Mouse (Mus musculus) thymus, adult 2 months (tissue): Measurements from ENCODE around the gene Tekt2.

ENCODE experiments used
- CTCF ChIP-seq: fragments of 200-500 bp; IDR thresholded peaks from 2 replicates; pipeline ENCODE4 v1.5.1; 2012; ENCODE audit warnings: mild to moderate bottlenecking, control low read depth, low read length, moderate library complexity, borderline replicate concordance; ENCODE audit not compliant: control insufficient read depth, poor library complexity, insufficient read depth; ENCODE audit errors: extremely low read depth
- POLR2A ChIP-seq: fragments of 200-500 bp; IDR thresholded peaks from 2 replicates; pipeline ENCODE4 v1.6.1; 2012; ENCODE audit warnings: mild to moderate bottlenecking, low read length, control low read depth, moderate library complexity; ENCODE audit not compliant: control insufficient read depth, poor library complexity, insufficient read depth; ENCODE audit errors: extremely low read depth

- no peak for TF ChIP-seq POLR2A
- TF ChIP-seq CTCF, result no peak
Observed at GRCm38 (mm10) chr4:126286492-126286891, 39.0 kb downstream of the Tekt2 start, which contains the start of gene Col8a2.
